Mouse (Mus musculus): ENCODE results near the gene Sertad4. TPM values are rescaled to one million over a fixed set of nuclear protein-coding genes. Genes with fewer than 3 reads are reported as not detected.

Gene Sertad4
- 1 to 10 TPM; 2.4 to 2.8 TPM for total RNA-seq (2021)
- long read RNA-seq, experiment 1, partial matches to known transcripts = 0 of 1 reads
- long read RNA-seq, experiment 1, other reads (novel, unspliced or antisense) = 1 of 1 reads
- long read RNA-seq, experiment 2, partial matches to known transcripts = 1 of 1 reads
- long read RNA-seq, experiment 2, other reads (novel, unspliced or antisense) = 0 of 1 reads

- peak; percentile 76 to 77 for DNase-seq
These were observed at the start of gene Sertad4 for GRCm38 (mm10) chr1:192855474-192856230. Gene Sertad4 (minus strand): TSS chr1:192855756.

- no peak for DNase-seq
These were observed 46.0 kb upstream of the Sertad4 start for GRCm38 (mm10) chr1:192901516-192901915.

- no peak for DNase-seq
These were observed 45.4 kb upstream of the Sertad4 start for GRCm38 (mm10) chr1:192900913-192901312.

GRCm38 (mm10) chr1:192898742-192899141, 43.2 kb upstream of the Sertad4 start:
- DNase-seq = no peak

- DNase-seq = peak; percentile 46 to 54
These were observed 41.7 kb upstream of the Sertad4 start for GRCm38 (mm10) chr1:192897218-192897617.

- DNase-seq = peak in 1 of 2 experiments; percentile 3
These were observed 40.5 kb upstream of the Sertad4 start for GRCm38 (mm10) chr1:192896076-192896475.

- no peak for DNase-seq
These were observed 35.2 kb upstream of the Sertad4 start for GRCm38 (mm10) chr1:192890716-192891115.

- no peak for DNase-seq
These were observed 27.2 kb upstream of the Sertad4 start for GRCm38 (mm10) chr1:192882617-192883295.

GRCm38 (mm10) chr1:192880130-192880529, 24.6 kb upstream of the Sertad4 start:
- DNase-seq = no peak

GRCm38 (mm10) chr1:192879086-192879580, 23.6 kb upstream of the Sertad4 start:
- DNase-seq = no peak

- no peak for DNase-seq
These were observed 17.3 kb upstream of the Sertad4 start for GRCm38 (mm10) chr1:192872841-192873240.

GRCm38 (mm10) chr1:192869761-192870160, 14.2 kb upstream of the Sertad4 start:
- no peak for DNase-seq

GRCm38 (mm10) chr1:192864440-192864839, 8.9 kb upstream of the Sertad4 start:
- DNase-seq = no peak

GRCm38 (mm10) chr1:192861305-192861960, 5.9 kb upstream of the Sertad4 start:
- no peak for DNase-seq

- no peak for DNase-seq
These were observed 4.7 kb upstream of the Sertad4 start for GRCm38 (mm10) chr1:192860273-192860672.

GRCm38 (mm10) chr1:192857582-192857981, 2.0 kb upstream of the Sertad4 start:
- no peak for DNase-seq

GRCm38 (mm10) chr1:192856931-192857330, 1.4 kb upstream of the Sertad4 start:
- DNase-seq = no peak

- DNase-seq = no peak
These were observed 855 bp upstream of the Sertad4 start for GRCm38 (mm10) chr1:192856411-192856810.

- DNase-seq = peak; percentile 70 to 77
These were observed 711 bp downstream of the Sertad4 start for GRCm38 (mm10) chr1:192854819-192855271.

- peak in 1 of 2 experiments; percentile 22 for DNase-seq
These were observed 1.4 kb downstream of the Sertad4 start for GRCm38 (mm10) chr1:192853988-192854818.

GRCm38 (mm10) chr1:192853429-192853828, 2.1 kb downstream of the Sertad4 start:
- DNase-seq = no peak

Data from heart, adult 18-20 months (tissue).